Mouse (Mus musculus) G1E-ER4 (cell line): Measurements from ENCODE around the gene Fgd3. TPM values are rescaled to one million over a fixed set of nuclear protein-coding genes. Genes with fewer than 3 reads are reported as not detected.

Experiments used
- GATA1 ChIP-seq: IDR thresholded peaks from one replicate; pipeline ENCODE4 v1.8.0; 2012; ENCODE audit warnings: low read length, inconsistent platforms
- polyA plus RNA-seq: library from polyadenylated mRNA; stranded (reverse); fragments of >175 nt; gene quantifications from 2 replicates; pipeline ENCODE4 v1.2.3, GENCODE M21; 2012

Fgd3 gene
- polyA plus RNA-seq, 1 experiment: 2.1 TPM

GRCm38 (mm10) chr13:49220912-49221311 is 99.2 kb downstream of the Fgd3 start:
- no peak for TF ChIP-seq GATA1

- no peak for TF ChIP-seq GATA1
Observed at GRCm38 (mm10) chr13:49219367-49219766, 100.7 kb downstream of the Fgd3 start.

- TF ChIP-seq GATA1: no peak
Observed at GRCm38 (mm10) chr13:49218651-49219050, 101.5 kb downstream of the Fgd3 start.

- no peak for TF ChIP-seq GATA1
Observed at GRCm38 (mm10) chr13:49216808-49217561, 103.1 kb downstream of the Fgd3 start.

GRCm38 (mm10) chr13:49216220-49216552 is 103.9 kb downstream of the Fgd3 start:
- TF ChIP-seq GATA1: no peak

- TF ChIP-seq GATA1: no peak
Observed at GRCm38 (mm10) chr13:49215504-49216219, 104.4 kb downstream of the Fgd3 start, which contains the start of gene Card19. Card19 (minus strand) TSS chr13:49216037.

GRCm38 (mm10) chr13:49215128-49215503 is 105.0 kb downstream of the Fgd3 start:
- no peak for TF ChIP-seq GATA1

- TF ChIP-seq GATA1: no peak
Observed at GRCm38 (mm10) chr13:49214454-49214853, 105.7 kb downstream of the Fgd3 start.

GRCm38 (mm10) chr13:49213531-49213932 is 106.6 kb downstream of the Fgd3 start:
- no peak for TF ChIP-seq GATA1

- no peak for TF ChIP-seq GATA1
Observed at GRCm38 (mm10) chr13:49212711-49213500, 107.2 kb downstream of the Fgd3 start.

Other genes starting within 250 kb of the Fgd3 start
- gene Wnk2, start 172.3 kb downstream of the Fgd3 start, polyA plus RNA-seq: not detected in 2 replicates
- gene Ninj1, start 132.8 kb downstream of the Fgd3 start, polyA plus RNA-seq: 51.9 and 59.0 TPM in 2 replicates
- 14.3 and 21.4 TPM in 2 replicates for gene Card19, start 104.3 kb downstream of the Fgd3 start, polyA plus RNA-seq
- gene Susd3, start 71.6 kb downstream of the Fgd3 start, polyA plus RNA-seq: 1.7 and 2.1 TPM in 2 replicates
- 22.0 and 22.6 TPM in 2 replicates for gene Bicd2, start 21.3 kb upstream of the Fgd3 start, polyA plus RNA-seq
- 1.4 and 1.9 TPM in 2 replicates for gene Ippk, start 100.9 kb upstream of the Fgd3 start, polyA plus RNA-seq
- gene Tes3-ps, start 173.0 kb upstream of the Fgd3 start, polyA plus RNA-seq: 0.03 TPM in 1 of 2 replicates, not detected in the other
- gene Ecm2, start 184.5 kb upstream of the Fgd3 start, polyA plus RNA-seq: 0.01 TPM in 1 of 2 replicates, not detected in the other
- gene Aspn, start 224.1 kb upstream of the Fgd3 start, polyA plus RNA-seq: not detected in 2 replicates